In the genomic region with DNA sequence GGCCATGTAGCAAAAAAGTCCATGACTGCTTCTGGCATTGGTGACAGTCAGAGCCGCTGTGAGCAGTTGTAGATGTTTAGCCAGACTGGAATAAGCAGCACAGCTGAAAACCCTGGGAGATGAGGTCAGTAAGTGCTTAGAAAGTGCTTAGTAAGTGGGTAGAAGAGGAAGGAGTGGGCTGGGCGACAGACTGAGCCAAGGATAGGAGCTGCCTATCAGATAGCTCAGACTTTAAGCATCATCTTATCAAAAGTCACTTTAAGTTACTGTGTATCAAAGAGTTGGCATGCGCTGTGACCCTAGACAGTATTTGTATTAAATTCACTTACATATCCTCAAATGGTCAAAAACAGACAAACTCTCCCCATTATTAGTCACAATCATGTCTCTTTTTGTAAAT, we compare ENCODE assay signal across 21 mouse cellular contexts. TPM values are rescaled to one million over a fixed set of nuclear protein-coding genes. Genes with fewer than 3 reads are reported as not detected.
A peak's percentile ranks its signal among the peaks of the same experiment; 100 is the strongest.
DNase-seq lines count a peak whose midpoint lies in the region; ATAC-seq lines count a peak whose summit lies in the region.
"Had no signal": no experiment of that assay in that cellular context is flagged by ENCODE, and none has a peak within 500 bp of the region (broad histone marks: within the 10 kb centered on the region; RNA-seq: fewer than 3 reads in every experiment).

No protein-coding gene starts in this region.

- H3K4me1 ChIP-seq in lung, embryonic 16.5 days (replicated peaks; ENCODE audit: control insufficient read depth, insufficient read depth, low read length): no peaks in the 10 kb centered on the region; the same call in 1 of the 2 replicates
- H3K4me1 ChIP-seq: forebrain, embryonic 15.5 days; midbrain, embryonic 13.5 days had no signal

- DNase-seq in lung, postnatal 4 days: no peak
- DNase-seq in brain, adult 2 months (ENCODE audit: low read depth, low spot score): peak; percentile 22
- DNase-seq in liver: peak; percentile 68
- DNase-seq in layer of hippocampus, adult 9-11 months: no peak
- no peak for DNase-seq in right cerebral cortex, adult 18-20 months
- DNase-seq in right cerebral cortex, postnatal 10 days (ENCODE audit: low spot score in 2 of 2): no peak
- DNase-seq: adrenal gland, postnatal 25 days; cerebellum, postnatal 10 days; embryo, embryonic 11 days; heart, adult 11 months; heart, postnatal 36 days; kidney, postnatal 4 days; left cerebral cortex, postnatal 4 days; right cerebral cortex, postnatal 4 days; thymus, adult 18-20 months had no signal

- H3K4me2 ChIP-seq in lung, embryonic 16.5 days (ENCODE audit: low read depth, low read length): no peak overlapping the region
- H3K4me2 ChIP-seq: forebrain, embryonic 15.5 days; heart, embryonic 13.5 days; midbrain, embryonic 13.5 days had no signal

- H3K9me3 ChIP-seq in lung, embryonic 16.5 days (ENCODE audit: control insufficient read depth, low read length): no peaks in the 10 kb centered on the region
- H3K9me3 ChIP-seq: forebrain, embryonic 15.5 days; heart, embryonic 13.5 days; midbrain, embryonic 13.5 days had no signal

- H3K4me3 ChIP-seq in lung, embryonic 16.5 days (ENCODE audit: low read length): no peak overlapping the region
- H3K4me3 ChIP-seq: forebrain, embryonic 15.5 days; heart, embryonic 13.5 days; midbrain, embryonic 13.5 days had no signal

- H3K27me3 ChIP-seq in lung, embryonic 16.5 days (ENCODE audit: control insufficient read depth, insufficient read depth, low read depth, low read length): no peaks in the 10 kb centered on the region
- H3K27me3 ChIP-seq: CH12.LX; forebrain, embryonic 15.5 days; heart, embryonic 13.5 days; midbrain, embryonic 13.5 days had no signal

- 0 out of 2 replicates have a peak, but pooled peaks have one; percentile 34 for ATAC-seq in lung, embryonic 16.5 days (ENCODE audit: low read depth)
- ATAC-seq in megakaryocyte, adult 5-6 weeks (ENCODE audit: poor library complexity, severe bottlenecking): peak; percentile 54
- ATAC-seq: forebrain, embryonic 15.5 days; midbrain, embryonic 13.5 days had no signal

- no peak overlapping the region for H3K27ac ChIP-seq in lung, embryonic 16.5 days (ENCODE audit: low read length)
- H3K27ac ChIP-seq: forebrain, embryonic 15.5 days; heart, embryonic 13.5 days; midbrain, embryonic 13.5 days had no signal

- WGBS in lung, embryonic 16.5 days: 34% methylated on average over 3 of the region's 3 CpGs

- H3K9ac ChIP-seq in lung, embryonic 16.5 days (ENCODE audit: low read length): no peak overlapping the region
- H3K9ac ChIP-seq: forebrain, embryonic 15.5 days; heart, embryonic 13.5 days; midbrain, embryonic 13.5 days had no signal

- no peaks in the 10 kb centered on the region for H3K36me3 ChIP-seq in lung, embryonic 16.5 days (ENCODE audit: control insufficient read depth, insufficient read depth, low read length)
- H3K36me3 ChIP-seq: forebrain, embryonic 15.5 days; heart, embryonic 13.5 days; midbrain, embryonic 13.5 days had no signal

RNA-seq across cellular contexts. Expression of gene Usp6nl, which starts 37.7 kb away (rescaled TPM):
- 9.5 and 10.2 TPM in 2 replicates for polyA plus RNA-seq in lung, embryonic 16.5 days (2015; fragmentation: Nextera tagmentation; extraction: Ambion mirVana)
- total RNA-seq in megakaryocyte, adult 5-6 weeks (2015): 7.3 and 8.2 TPM in 2 replicates
- 6.1 and 7.2 TPM in 2 replicates for total RNA-seq in megakaryocyte, adult 5-6 weeks (2017)

Comparison
In these comparisons a context has a peak if more than half of its experiments do, and no peak if none do; other contexts are left out.
1. DNase-seq: peak in brain, adult 2 months (single experiment) and liver (single experiment); none in lung, postnatal 4 days (0 of 2), layer of hippocampus, adult 9-11 months (single experiment), right cerebral cortex, adult 18-20 months (single experiment) and right cerebral cortex, postnatal 10 days (0 of 2).